Mouse (Mus musculus) thymus, postnatal 10 days (tissue): ENCODE measurements at regions not wholly inside any gene's neighbourhood (a gene's known extent, or its start where the extent isn't known, plus 50 kb on each side); places are given as distances from the start of the nearest gene placed in this dataset.

Experiments
- DNase-seq, 2 experiments: peaks; one replicate each; pipeline ENCODE4 v3.0.0; 2021; ENCODE audit warnings: low spot score in 2 of 2

GRCm38 (mm10) chr12:26785550-26785949 lies 316.5 kb downstream of the Cmpk2 start:
- no peak for DNase-seq

- no peak for DNase-seq
Observed at GRCm38 (mm10) chr12:26784426-26784825, 315.4 kb downstream of the Cmpk2 start.

GRCm38 (mm10) chr12:26783800-26784199 lies 314.8 kb downstream of the Cmpk2 start:
- DNase-seq = no peak

GRCm38 (mm10) chr12:26781537-26781936 lies 312.5 kb downstream of the Cmpk2 start:
- no peak for DNase-seq

- DNase-seq = no peak
Observed at GRCm38 (mm10) chr12:26778796-26779195, 309.8 kb downstream of the Cmpk2 start.

- DNase-seq = no peak
Observed at GRCm38 (mm10) chr12:26776986-26777385, 308.0 kb downstream of the Cmpk2 start.

GRCm38 (mm10) chr12:26774016-26774415 lies 305.0 kb downstream of the Cmpk2 start:
- no peak for DNase-seq

GRCm38 (mm10) chr12:26770753-26771583 lies 302.0 kb downstream of the Cmpk2 start:
- DNase-seq = no peak

GRCm38 (mm10) chr12:26767551-26767950 lies 298.5 kb downstream of the Cmpk2 start:
- no peak for DNase-seq

GRCm38 (mm10) chr12:26758657-26759325 lies 289.8 kb downstream of the Cmpk2 start:
- no peak for DNase-seq

GRCm38 (mm10) chr12:26756284-26756683 lies 287.3 kb downstream of the Cmpk2 start:
- no peak for DNase-seq

GRCm38 (mm10) chr12:26754611-26755010 lies 285.6 kb downstream of the Cmpk2 start:
- no peak for DNase-seq

GRCm38 (mm10) chr12:26734558-26734897 lies 265.5 kb downstream of the Cmpk2 start:
- no peak for DNase-seq

- DNase-seq = no peak
Observed at GRCm38 (mm10) chr12:26733822-26734557, 265.0 kb downstream of the Cmpk2 start.

- DNase-seq = no peak
Observed at GRCm38 (mm10) chr12:26723399-26723798, 254.4 kb downstream of the Cmpk2 start.

- no peak for DNase-seq
Observed at GRCm38 (mm10) chr12:26698838-26699237, 229.8 kb downstream of the Cmpk2 start.

GRCm38 (mm10) chr12:26688048-26688447 lies 219.0 kb downstream of the Cmpk2 start:
- DNase-seq = no peak

- DNase-seq = no peak
Observed at GRCm38 (mm10) chr12:26680568-26680947, 211.6 kb downstream of the Cmpk2 start.

GRCm38 (mm10) chr12:26679887-26680567 lies 211.0 kb downstream of the Cmpk2 start:
- DNase-seq = no peak

- no peak for DNase-seq
Observed at GRCm38 (mm10) chr12:26665466-26665865, 196.5 kb downstream of the Cmpk2 start.

- no peak for DNase-seq
Observed at GRCm38 (mm10) chr12:26654251-26654650, 185.2 kb downstream of the Cmpk2 start.

GRCm38 (mm10) chr12:26653781-26654180 lies 184.8 kb downstream of the Cmpk2 start:
- DNase-seq = no peak
